Mouse (Mus musculus): ENCODE data around the gene Cyp2d10.
"Not testable (repeated sequence)": the region's sequence is repeated elsewhere in the genome, so short reads cannot be mapped to it uniquely, and the experiment has no call there.

Gene Cyp2d10

GRCm38 (mm10) chr15:82406981-82407380, at the start of gene Cyp2d10:
Gene Cyp2d10 (minus strand): TSS chr15:82407195.
- DNase-seq (ENCODE audit: low spot score) = no peak

- not testable (repeated sequence) for DNase-seq (ENCODE audit: low spot score)
Measured at GRCm38 (mm10) chr15:82456086-82456790, 49.2 kb upstream of the Cyp2d10 start.

GRCm38 (mm10) chr15:82453501-82453900, 46.5 kb upstream of the Cyp2d10 start:
- not testable (repeated sequence) for DNase-seq (ENCODE audit: low spot score)

GRCm38 (mm10) chr15:82452133-82452532, 45.1 kb upstream of the Cyp2d10 start:
- DNase-seq (ENCODE audit: low spot score) = not testable (repeated sequence)

GRCm38 (mm10) chr15:82450045-82450444, 43.0 kb upstream of the Cyp2d10 start:
- not testable (repeated sequence) for DNase-seq (ENCODE audit: low spot score)

- DNase-seq (ENCODE audit: low spot score) = no peak
Measured at GRCm38 (mm10) chr15:82445196-82445595, 38.2 kb upstream of the Cyp2d10 start.

- no peak for DNase-seq (ENCODE audit: low spot score)
Measured at GRCm38 (mm10) chr15:82443658-82444057, 36.7 kb upstream of the Cyp2d10 start.

- DNase-seq (ENCODE audit: low spot score) = no peak
Measured at GRCm38 (mm10) chr15:82437975-82438617, 31.1 kb upstream of the Cyp2d10 start.

GRCm38 (mm10) chr15:82435606-82436005, 28.6 kb upstream of the Cyp2d10 start:
- no peak for DNase-seq (ENCODE audit: low spot score)

- DNase-seq (ENCODE audit: low spot score) = no peak
Measured at GRCm38 (mm10) chr15:82435011-82435410, 28.0 kb upstream of the Cyp2d10 start.

- no peak for DNase-seq (ENCODE audit: low spot score)
Measured at GRCm38 (mm10) chr15:82434541-82434940, 27.5 kb upstream of the Cyp2d10 start.

- DNase-seq (ENCODE audit: low spot score) = no peak
Measured at GRCm38 (mm10) chr15:82433621-82434020, 26.6 kb upstream of the Cyp2d10 start.

- DNase-seq (ENCODE audit: low spot score) = no peak
Measured at GRCm38 (mm10) chr15:82433137-82433536, 26.1 kb upstream of the Cyp2d10 start, which contains the start of gene Cyp2d9. Gene Cyp2d9 (plus strand): TSS chr15:82433437.

- DNase-seq (ENCODE audit: low spot score) = no peak
Measured at GRCm38 (mm10) chr15:82423471-82423870, 16.5 kb upstream of the Cyp2d10 start.

GRCm38 (mm10) chr15:82422935-82423334, 15.9 kb upstream of the Cyp2d10 start:
- no peak for DNase-seq (ENCODE audit: low spot score)

- no peak for DNase-seq (ENCODE audit: low spot score)
Measured at GRCm38 (mm10) chr15:82418616-82419015, 11.6 kb upstream of the Cyp2d10 start.

- DNase-seq (ENCODE audit: low spot score) = peak; percentile 3
Measured at GRCm38 (mm10) chr15:82416797-82417789, 10.1 kb upstream of the Cyp2d10 start.

- no peak for DNase-seq (ENCODE audit: low spot score)
Measured at GRCm38 (mm10) chr15:82407536-82407935, 541 bp upstream of the Cyp2d10 start.

- no peak for DNase-seq (ENCODE audit: low spot score)
Measured at GRCm38 (mm10) chr15:82404163-82404562, 2.8 kb downstream of the Cyp2d10 start.

- DNase-seq (ENCODE audit: low spot score) = no peak
Measured at GRCm38 (mm10) chr15:82403606-82404005, 3.4 kb downstream of the Cyp2d10 start.

- DNase-seq (ENCODE audit: low spot score) = no peak
Measured at GRCm38 (mm10) chr15:82402741-82403140, 4.3 kb downstream of the Cyp2d10 start.

GRCm38 (mm10) chr15:82402106-82402505, 4.9 kb downstream of the Cyp2d10 start:
- no peak for DNase-seq (ENCODE audit: low spot score)

Data from c-Kit-positive CD71-positive TER-119-positive erythroid progenitor cells, embryonic 14.5 days (primary cell).